Mouse (Mus musculus) bone marrow macrophage, adult 2 months (primary cell): ENCODE results near the gene Fam122c.

ENCODE experiments used
- CTCF ChIP-seq: IDR thresholded peaks from 2 replicates; pipeline ENCODE4 v1.5.1; 2012; ENCODE audit warnings: low read depth, mild to moderate bottlenecking, low read length, moderate library complexity
- POLR2A ChIP-seq: IDR thresholded peaks from 2 replicates; pipeline ENCODE4 v1.6.1; 2012; ENCODE audit warnings: mild to moderate bottlenecking, low read depth, low read length, borderline replicate concordance

GRCm38 (mm10) chrX:53240011-53240410, 33.2 kb upstream of the Fam122c start, which contains the start of gene Plac1:
- TF ChIP-seq POLR2A = no peak
- TF ChIP-seq CTCF = no peak
